Mouse (Mus musculus) hindbrain, embryonic 15.5 days (tissue): ENCODE results near the gene Timm8b. TPM values are rescaled to one million over a fixed set of nuclear protein-coding genes. Genes with fewer than 3 reads are reported as not detected.

Experiments
- ATAC-seq: fragments of 200-750 bp; cut with Nextera tagmentation; 2 replicates; pipeline ENCODE4 v1.8.0; 2017; ENCODE audit warnings: low read depth, moderate number of reproducible peaks, moderate TSS enrichment; ENCODE audit not compliant: low FRiP score
- H3K27ac ChIP-seq: fragments of 300-500 bp; sonication (generic); replicated peaks from 2 replicates; pipeline ENCODE4 v1.5.1; 2015; ENCODE audit warnings: mild to moderate bottlenecking, inconsistent platforms
- H3K27me3 ChIP-seq: fragments of 300-500 bp; sonication (generic); 2 replicates; pipeline ENCODE4 v1.6.1; 2015; ENCODE audit warnings: control low read depth, inconsistent platforms
- H3K36me3 ChIP-seq: fragments of 300-500 bp; sonication (generic); 2 replicates; pipeline ENCODE4 v1.6.1; 2015; ENCODE audit warnings: control low read depth, inconsistent platforms
- H3K4me1 ChIP-seq: fragments of 300-500 bp; sonication (generic); replicated peaks from 2 replicates; pipeline ENCODE4 v1.6.1; 2015; ENCODE audit warnings: control low read depth, inconsistent platforms
- H3K4me2 ChIP-seq: fragments of 300-500 bp; sonication (generic); 2 replicates; pipeline ENCODE4 v1.6.1; 2015; ENCODE audit warnings: moderate library complexity, mild to moderate bottlenecking, inconsistent platforms
- H3K4me3 ChIP-seq: fragments of 300-500 bp; sonication (generic); 2 replicates; pipeline ENCODE4 v1.5.1; 2015; ENCODE audit warnings: mild to moderate bottlenecking, inconsistent platforms
- H3K9ac ChIP-seq: fragments of 300-500 bp; sonication (generic); 2 replicates; pipeline ENCODE4 v1.6.1; 2015; ENCODE audit warnings: inconsistent platforms
- H3K9me3 ChIP-seq: fragments of 300-500 bp; sonication (generic); 2 replicates; pipeline ENCODE4 v1.6.1; 2016; ENCODE audit warnings: control low read depth, inconsistent platforms
- WGBS: fragments of 180-500 bp; shearing (Covaris S2); methylation state at CpG from one replicate; pipeline ENCODE4 v1.1.7; 2015; 5-methylcytosine and 5-hydroxymethylcytosine counted together
- polyA plus RNA-seq: library from polyadenylated mRNA; unstranded; fragments of >200 nt; fragmentation: Nextera tagmentation; extraction: Ambion mirVana; gene quantifications from 2 replicates; pipeline ENCODE4 v1.2.1, GENCODE M21; 2015

Gene Timm8b
- 341 and 392 TPM in 2 replicates for polyA plus RNA-seq

DNA sequence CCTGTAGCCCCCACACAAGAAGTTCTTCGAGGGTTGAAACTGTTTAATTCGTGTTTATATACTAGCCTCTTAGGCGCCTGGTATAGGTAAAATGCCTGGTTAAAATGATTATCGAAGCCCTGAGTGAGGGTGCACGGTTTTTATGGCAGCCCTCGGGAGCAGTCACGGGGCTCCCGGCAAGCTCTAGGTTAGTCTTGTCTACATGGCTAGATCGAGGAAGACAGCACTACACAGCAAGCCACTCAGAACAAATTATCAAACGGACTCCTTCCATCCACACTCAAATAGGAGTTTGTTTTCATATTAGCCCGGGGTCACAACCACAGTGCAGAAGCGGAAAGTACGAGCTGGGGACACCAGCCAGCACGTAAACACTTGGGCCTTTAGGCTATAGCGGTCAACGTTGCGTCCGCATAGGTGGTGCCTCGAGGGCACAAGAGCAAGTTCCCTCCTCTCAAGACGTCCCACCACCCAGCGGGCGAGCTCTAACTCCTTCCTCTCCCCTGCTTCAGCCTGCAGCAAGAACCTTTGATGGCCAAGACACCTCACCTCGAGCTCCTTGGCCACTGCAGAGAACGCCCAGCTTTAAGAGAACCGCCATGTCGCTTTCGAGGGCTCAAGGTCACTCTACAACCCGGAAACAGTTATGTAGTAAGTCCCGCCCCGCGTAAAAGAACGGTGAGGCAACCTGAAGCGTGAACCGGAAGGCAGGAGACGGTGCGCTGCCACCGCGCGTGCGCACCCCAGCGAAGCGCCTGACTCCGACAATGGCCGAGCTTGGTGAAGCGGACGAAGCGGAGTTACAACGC is at the start of gene Timm8b, which contains the start of gene Sdhd:
TSS of gene Timm8b (plus strand) at position 722 of the 809 bp plus-strand sequence.
TSS of gene Sdhd (minus strand) at position 624 of the 809 bp plus-strand sequence.
- peak within 1 kb of the TSS; percentile 70 for H3K9ac ChIP-seq
- peak within 1 kb of the TSS; percentile 85 for H3K4me2 ChIP-seq
- peak within 1 kb of the TSS; percentile 91 for H3K27ac ChIP-seq
- ATAC-seq, result peak; percentile 99
- no peaks in the 10 kb centered on the region for H3K9me3 ChIP-seq
- peak within 1 kb of the TSS; percentile 70 for H3K4me3 ChIP-seq
- peaks cover 36% of the 10 kb centered on the region for H3K4me1 ChIP-seq
- 1% methylated on average over 48 of the region's 48 CpGs for WGBS
- H3K27me3 ChIP-seq, result no peaks in the 10 kb centered on the region
- H3K36me3 ChIP-seq, result peaks cover 46% of the 10 kb centered on the region

GRCm38 (mm10) chr9:50554241-50555093 is 49.2 kb upstream of the Timm8b start, which contains the start of gene Il18:
Il18 (plus strand) TSS chr9:50554827.
- Histone ChIP-seq H3K36me3 (no peaks in the 10 kb centered on the region), H3K27me3 (no peaks in the 10 kb centered on the region), H3K9ac (peak within 1 kb of the TSS; percentile 36), H3K9me3 (no peaks in the 10 kb centered on the region), H3K4me1 (peaks cover 10% of the 10 kb centered on the region), H3K4me2 (peak within 1 kb of the TSS; percentile 52), H3K27ac (peak within 1 kb of the TSS; percentile 85), H3K4me3 (peak within 1 kb of the TSS; percentile 31)
- ATAC-seq, result peak; percentile 87
- WGBS, result 23% methylated on average over 12 of the region's 12 CpGs

- Histone ChIP-seq H3K27me3 (no peaks in the 10 kb centered on the region), H3K27ac (peak within 1 kb of the TSS; percentile 85), H3K36me3 (no peaks in the 10 kb centered on the region), H3K9me3 (no peaks in the 10 kb centered on the region), H3K4me3 (peak within 1 kb of the TSS; percentile 31), H3K9ac (peak within 1 kb of the TSS; percentile 36), H3K4me2 (peak within 1 kb of the TSS; percentile 52), H3K4me1 (peaks cover 10% of the 10 kb centered on the region)
- WGBS, result 17% methylated on average over 2 of the region's 2 CpGs
- ATAC-seq, result no peak
These were observed 48.6 kb upstream of the Timm8b start, which contains the start of gene Bco2 for GRCm38 (mm10) chr9:50555094-50555446. Bco2 (minus strand) TSS chr9:50555181.

DNA sequence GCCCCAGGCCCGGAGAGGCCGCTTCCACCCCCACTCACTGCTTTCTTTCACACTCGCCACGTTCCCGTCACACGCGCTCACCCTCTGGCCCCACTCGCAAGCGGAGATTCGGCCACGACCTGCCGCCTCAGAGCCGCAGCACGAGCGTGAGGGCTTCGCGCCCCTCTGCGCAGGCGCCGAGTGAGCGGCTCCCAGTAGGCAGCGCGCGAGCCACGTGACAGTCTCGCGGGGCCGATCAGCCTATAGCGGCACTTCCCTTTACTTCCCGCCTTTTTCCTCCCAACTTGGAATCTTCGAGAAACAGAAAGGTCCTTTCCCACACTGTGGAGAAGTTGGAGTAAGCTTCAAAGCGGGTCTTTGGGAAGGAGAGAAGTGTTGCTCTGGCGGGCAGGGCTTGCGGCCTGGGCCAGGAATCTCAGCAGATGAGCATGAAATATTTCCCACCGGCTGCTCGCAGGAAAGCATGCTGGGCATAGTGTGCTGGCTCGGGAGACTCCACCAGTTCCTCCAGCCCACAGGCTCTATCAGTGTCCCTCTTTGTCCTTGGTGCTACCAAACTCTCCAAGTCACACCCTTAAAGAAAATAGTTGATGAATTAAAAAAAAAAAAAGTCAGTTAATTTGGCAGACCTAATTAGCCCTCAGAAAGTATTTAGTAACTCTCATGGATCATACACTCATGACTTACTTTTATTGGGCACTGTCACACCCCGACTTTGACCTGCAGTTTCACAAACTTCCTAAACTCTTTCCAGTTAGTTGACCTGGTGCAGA is 42.4 kb upstream of the Timm8b start, which contains the start of gene Tex12:
TSS of gene Tex12 (minus strand) at position 181 of the 773 bp plus-strand sequence.
- Histone ChIP-seq H3K9me3 (no peaks in the 10 kb centered on the region), H3K27me3 (no peaks in the 10 kb centered on the region), H3K4me3 (no peak within 1 kb of the TSS), H3K9ac (no peak within 1 kb of the TSS), H3K36me3 (no peaks in the 10 kb centered on the region), H3K27ac (no peak within 1 kb of the TSS), H3K4me2 (no peak within 1 kb of the TSS), H3K4me1 (no peaks in the 10 kb centered on the region)
- 87% methylated on average over 38 of the region's 38 CpGs for WGBS
- ATAC-seq, result no peak

DNA sequence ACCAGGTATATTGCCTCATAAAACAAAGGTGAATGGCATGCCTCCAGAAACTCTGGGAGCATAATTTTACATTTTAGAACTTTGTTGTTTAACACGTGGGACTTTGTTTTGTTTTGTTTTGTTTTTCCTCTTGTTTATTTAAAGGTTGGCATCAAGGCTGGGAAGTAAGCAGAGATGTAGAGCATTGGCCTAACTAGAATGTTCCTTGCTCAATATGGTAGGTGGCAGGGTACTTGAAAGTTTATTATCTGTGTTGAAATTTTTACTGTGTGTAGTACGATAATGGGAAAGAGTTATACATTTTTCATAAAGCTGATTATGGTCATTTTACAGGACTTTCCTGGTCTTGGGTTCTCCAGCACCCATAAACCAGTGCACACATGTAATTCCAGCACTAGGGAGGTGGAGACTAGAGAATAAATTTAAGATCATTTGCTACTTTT is 41.8 kb upstream of the Timm8b start:
- H3K27me3 ChIP-seq, result no peaks in the 10 kb centered on the region
- no peak overlapping the region for H3K27ac ChIP-seq
- no peaks in the 10 kb centered on the region for H3K4me1 ChIP-seq
- H3K36me3 ChIP-seq, result no peaks in the 10 kb centered on the region
- H3K9ac ChIP-seq, result no peak overlapping the region
- H3K4me3 ChIP-seq, result no peak overlapping the region
- no peak overlapping the region for H3K4me2 ChIP-seq
- no peak for ATAC-seq
- no peaks in the 10 kb centered on the region for H3K9me3 ChIP-seq
- 87% methylated on average over 2 of the region's 2 CpGs for WGBS

DNA sequence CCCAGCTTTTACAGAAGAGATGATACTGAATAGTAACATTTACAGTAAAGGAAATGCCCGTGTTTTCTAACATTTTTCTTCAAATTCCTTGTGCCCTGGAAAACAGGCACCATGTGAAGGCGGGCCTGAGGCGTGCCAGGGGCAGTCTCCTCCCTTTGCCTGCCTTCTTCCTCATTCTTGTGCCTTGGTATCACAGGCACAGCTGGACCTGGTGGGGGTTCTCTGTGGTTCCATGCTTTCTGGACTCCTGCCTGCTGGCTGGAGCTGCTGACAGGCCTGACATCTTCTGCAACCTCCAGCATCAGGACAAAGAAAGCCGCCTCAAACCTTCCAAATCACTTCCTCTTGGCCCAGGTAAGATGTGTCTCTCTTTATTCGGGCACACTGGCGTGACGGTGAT is 38.5 kb upstream of the Timm8b start:
- Histone ChIP-seq H3K9ac (no peak overlapping the region), H3K9me3 (no peaks in the 10 kb centered on the region)
- ATAC-seq, result no peak

DNA sequence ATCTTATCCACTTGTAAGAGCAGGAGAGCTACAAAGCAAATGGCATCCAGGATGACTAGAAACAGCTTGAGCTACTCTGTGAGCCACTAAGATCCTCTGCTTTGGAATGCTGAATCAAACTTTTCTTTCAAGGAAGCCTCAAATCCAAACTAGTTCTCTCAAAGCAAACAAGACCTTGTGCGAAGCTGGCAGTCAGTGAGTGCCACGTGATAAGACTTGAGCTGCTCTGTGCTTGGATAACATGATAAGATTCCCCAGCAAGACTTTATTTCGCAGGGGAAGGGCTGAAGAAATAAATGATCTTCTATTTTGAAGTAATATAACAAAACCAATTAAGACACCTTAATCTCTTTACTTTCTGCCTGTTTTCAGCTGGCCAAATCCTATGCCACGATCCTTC is 37.8 kb upstream of the Timm8b start:
- Histone ChIP-seq H3K4me3 (no peak overlapping the region), H3K9ac (no peak overlapping the region), H3K27me3 (no peaks in the 10 kb centered on the region), H3K4me1 (no peaks in the 10 kb centered on the region), H3K27ac (no peak overlapping the region), H3K9me3 (no peaks in the 10 kb centered on the region), H3K36me3 (no peaks in the 10 kb centered on the region), H3K4me2 (no peak overlapping the region)
- WGBS, result 84% methylated on average over 4 of the region's 4 CpGs
- no peak for ATAC-seq

More for the DNA sequence above, 38.5 kb upstream of the Timm8b start:
- Histone ChIP-seq H3K36me3 (no peaks in the 10 kb centered on the region), H3K4me3 (no peak overlapping the region), H3K4me2 (no peak overlapping the region), H3K27me3 (no peaks in the 10 kb centered on the region), H3K27ac (no peak overlapping the region), H3K4me1 (no peaks in the 10 kb centered on the region)
- 76% methylated on average over 7 of the region's 7 CpGs for WGBS

DNA sequence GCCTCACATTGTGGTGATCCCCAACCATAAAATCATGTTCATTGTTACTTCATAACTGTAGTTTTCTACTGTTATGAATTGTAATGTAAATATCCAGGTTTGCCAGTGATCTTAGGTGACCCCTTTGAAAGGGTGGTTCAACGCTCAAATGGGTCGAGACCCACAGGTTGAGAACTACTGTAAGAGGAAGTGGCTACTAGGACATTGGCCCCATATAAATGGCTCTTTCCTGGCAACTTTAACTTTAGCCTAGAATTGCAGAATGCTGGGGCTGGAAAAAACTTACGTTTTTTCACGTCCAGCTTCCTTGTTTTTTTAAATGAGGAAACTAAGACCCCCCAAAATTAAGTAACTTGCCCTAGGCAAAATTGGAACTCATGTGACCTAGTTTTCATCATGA is 36.3 kb upstream of the Timm8b start:
- H3K27ac ChIP-seq, result no peak overlapping the region
- H3K4me3 ChIP-seq, result no peak overlapping the region
- H3K9ac ChIP-seq, result no peak overlapping the region
- no peak for ATAC-seq
- H3K27me3 ChIP-seq, result no peaks in the 10 kb centered on the region
- 90% methylated on average over 4 of the region's 4 CpGs for WGBS
- no peaks in the 10 kb centered on the region for H3K9me3 ChIP-seq
- H3K4me1 ChIP-seq, result no peaks in the 10 kb centered on the region
- no peaks in the 10 kb centered on the region for H3K36me3 ChIP-seq
- H3K4me2 ChIP-seq, result no peak overlapping the region

- no peaks in the 10 kb centered on the region for H3K27me3 ChIP-seq
- ATAC-seq, result no peak
- WGBS, result 81% methylated on average over 2 of the region's 2 CpGs
- H3K9me3 ChIP-seq, result no peaks in the 10 kb centered on the region
- H3K4me1 ChIP-seq, result no peaks in the 10 kb centered on the region
- H3K36me3 ChIP-seq, result no peaks in the 10 kb centered on the region
- no peak overlapping the region for H3K4me3 ChIP-seq
- H3K27ac ChIP-seq, result no peak overlapping the region
- no peak overlapping the region for H3K4me2 ChIP-seq
- H3K9ac ChIP-seq, result no peak overlapping the region
These were observed 35.8 kb upstream of the Timm8b start for GRCm38 (mm10) chr9:50567881-50568280.

- Histone ChIP-seq H3K4me3 (no peak overlapping the region), H3K36me3 (no peaks in the 10 kb centered on the region), H3K4me2 (no peak overlapping the region), H3K27ac (no peak overlapping the region), H3K4me1 (no peaks in the 10 kb centered on the region), H3K9me3 (no peaks in the 10 kb centered on the region), H3K27me3 (no peaks in the 10 kb centered on the region), H3K9ac (no peak overlapping the region)
- ATAC-seq, result no peak
- 83% methylated on average over 10 of the region's 10 CpGs for WGBS
These were observed 33.8 kb upstream of the Timm8b start for GRCm38 (mm10) chr9:50569599-50570525.

DNA sequence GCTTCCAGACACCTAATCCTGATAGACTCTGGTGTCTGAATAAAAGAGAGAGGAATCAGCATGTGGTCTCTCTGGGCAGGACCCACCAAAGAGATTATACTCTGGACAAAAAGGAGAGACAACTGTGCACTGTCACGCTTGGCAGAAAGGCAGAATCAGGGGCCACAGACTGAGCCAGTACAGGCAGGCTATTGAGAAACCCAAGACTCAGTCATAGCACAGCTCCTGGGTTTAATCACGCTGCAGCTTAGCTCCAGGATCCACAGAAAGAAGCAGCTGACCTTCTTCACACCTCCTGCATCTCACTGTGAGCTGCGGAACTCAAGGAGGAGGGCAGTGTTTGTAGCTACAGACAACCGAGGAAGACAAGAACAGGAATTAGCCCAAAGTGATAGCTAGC is 23.3 kb upstream of the Timm8b start:
- Histone ChIP-seq H3K27ac (no peak overlapping the region), H3K36me3 (no peaks in the 10 kb centered on the region), H3K4me1 (no peaks in the 10 kb centered on the region), H3K4me2 (no peak overlapping the region), H3K4me3 (no peak overlapping the region), H3K9me3 (no peaks in the 10 kb centered on the region), H3K9ac (no peak overlapping the region), H3K27me3 (no peaks in the 10 kb centered on the region)
- WGBS, result 48% methylated on average over 4 of the region's 4 CpGs
- ATAC-seq, result no peak
